Mouse (Mus musculus): Measurements from ENCODE around the gene Tpt1. TPM values are rescaled to one million over a fixed set of nuclear protein-coding genes. Genes with fewer than 3 reads are reported as not detected.
"Not testable (repeated sequence)": the region's sequence is repeated elsewhere in the genome, so short reads cannot be mapped to it uniquely, and the experiment has no call there.

The Tpt1 gene
- total RNA-seq, 2 experiments from 2014 or later, result 2,921 to 3,241 TPM

- DNase-seq, result no peak
- intact Hi-C loops (cut with DNase I), result no loop called here
Observed at GRCm38 (mm10) chr14:75837048-75837916, 7.6 kb upstream of the Tpt1 start.

- DNase-seq; intact Hi-C loops (cut with DNase I): not testable (repeated sequence)
Observed at GRCm38 (mm10) chr14:75841758-75842157, 3.1 kb upstream of the Tpt1 start.

- DNase-seq, result no peak
- intact Hi-C loops (cut with DNase I), result no loop called here
Observed at GRCm38 (mm10) chr14:75844111-75844695, 690 bp upstream of the Tpt1 start.

GRCm38 (mm10) chr14:75845698-75846115 lies 814 bp downstream of the Tpt1 start:
- DNase-seq, result peak; percentile 83 to 87
- intact Hi-C loops (cut with DNase I), result no loop called here

GRCm38 (mm10) chr14:75847669-75848068 lies 2.8 kb downstream of the Tpt1 start:
- no peak for DNase-seq

GRCm38 (mm10) chr14:75848482-75848881 lies 3.6 kb downstream of the Tpt1 start:
- intact Hi-C loops (cut with DNase I), result no loop called here
- DNase-seq, result no peak

More at GRCm38 (mm10) chr14:75847669-75848068, 2.8 kb downstream of the Tpt1 start:
- intact Hi-C loops (cut with DNase I), result no loop called here

GRCm38 (mm10) chr14:75849236-75849635 lies 4.3 kb downstream of the Tpt1 start:
- intact Hi-C loops (cut with DNase I), result no loop called here
- no peak for DNase-seq

- intact Hi-C loops (cut with DNase I), result no loop called here
- no peak for DNase-seq
Observed at GRCm38 (mm10) chr14:75849842-75850568, 5.1 kb downstream of the Tpt1 start.

GRCm38 (mm10) chr14:75850819-75851218 lies 5.9 kb downstream of the Tpt1 start:
- intact Hi-C loops (cut with DNase I), result no loop called here
- no peak for DNase-seq

- no peak for DNase-seq
- intact Hi-C loops (cut with DNase I), result no loop called here
Observed at GRCm38 (mm10) chr14:75852016-75852415, 7.1 kb downstream of the Tpt1 start.

GRCm38 (mm10) chr14:75855263-75855992 lies 10.5 kb downstream of the Tpt1 start:
- intact Hi-C loops (cut with DNase I), result no loop called here
- DNase-seq, result no peak

- intact Hi-C loops (cut with DNase I), result no loop called here
- DNase-seq, result no peak
Observed at GRCm38 (mm10) chr14:75858181-75858580, 13.3 kb downstream of the Tpt1 start.

GRCm38 (mm10) chr14:75859619-75860018 lies 14.7 kb downstream of the Tpt1 start:
- intact Hi-C loops (cut with DNase I), result no loop called here
- DNase-seq, result no peak

GRCm38 (mm10) chr14:75862701-75863100 lies 17.8 kb downstream of the Tpt1 start:
- no peak for DNase-seq
- intact Hi-C loops (cut with DNase I), result no loop called here

GRCm38 (mm10) chr14:75863549-75864409 lies 18.9 kb downstream of the Tpt1 start:
- intact Hi-C loops (cut with DNase I), result no loop called here
- peak; percentile 37 to 57 for DNase-seq

GRCm38 (mm10) chr14:75866706-75867333 lies 21.9 kb downstream of the Tpt1 start:
- DNase-seq, result no peak
- intact Hi-C loops (cut with DNase I), result no loop called here

- intact Hi-C loops (cut with DNase I); DNase-seq: not testable (repeated sequence)
Observed at GRCm38 (mm10) chr14:75868028-75868427, 23.1 kb downstream of the Tpt1 start.

- DNase-seq, result no peak
- intact Hi-C loops (cut with DNase I), result no loop called here
Observed at GRCm38 (mm10) chr14:75869769-75870363, 25.0 kb downstream of the Tpt1 start.

GRCm38 (mm10) chr14:75870631-75871030 lies 25.7 kb downstream of the Tpt1 start:
- intact Hi-C loops (cut with DNase I), result no loop called here
- no peak for DNase-seq

All from gastrocnemius, postnatal 36 days (tissue).